Mouse (Mus musculus): Measurements from ENCODE around the gene Gm20431.

DNA sequence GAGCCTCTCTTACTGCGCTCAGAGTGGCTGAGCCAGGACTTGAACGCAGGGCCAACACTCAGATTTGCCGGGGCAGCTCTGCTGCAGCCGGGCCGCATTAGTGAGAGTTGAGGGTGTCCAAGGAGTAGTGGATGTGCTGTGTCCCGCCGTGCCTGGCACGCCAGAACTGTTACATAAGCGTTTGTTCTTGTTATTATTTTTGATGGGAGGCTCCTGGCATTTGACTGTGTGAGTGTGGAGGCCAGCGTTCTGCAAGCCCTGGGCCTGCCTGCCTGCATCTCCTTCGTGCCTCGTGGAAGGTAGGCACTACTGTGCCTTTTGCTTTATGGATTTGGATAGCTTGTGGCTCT, 29.6 kb upstream of the Gm20431 start:
- TF ChIP-seq CTCF (IDR thresholded peaks at IDR 0.05; ENCODE audit: borderline replicate concordance, control insufficient read depth, extremely low read depth, insufficient read depth, low read length, poor library complexity) (no peak), POLR2A (IDR thresholded peaks at IDR 0.05; ENCODE audit: control insufficient read depth, extremely low read depth, insufficient read depth, low read length, poor library complexity) (no peak)

Data from thymus, adult 2 months (tissue).